Mouse (Mus musculus): ENCODE data around the gene Parg. TPM values are rescaled to one million over a fixed set of nuclear protein-coding genes. Genes with fewer than 3 reads are reported as not detected.

The Parg gene
- polyA plus RNA-seq (2015; fragmentation: Nextera tagmentation; extraction: Ambion mirVana), result 11.6 and 11.8 TPM in 2 replicates

DNA sequence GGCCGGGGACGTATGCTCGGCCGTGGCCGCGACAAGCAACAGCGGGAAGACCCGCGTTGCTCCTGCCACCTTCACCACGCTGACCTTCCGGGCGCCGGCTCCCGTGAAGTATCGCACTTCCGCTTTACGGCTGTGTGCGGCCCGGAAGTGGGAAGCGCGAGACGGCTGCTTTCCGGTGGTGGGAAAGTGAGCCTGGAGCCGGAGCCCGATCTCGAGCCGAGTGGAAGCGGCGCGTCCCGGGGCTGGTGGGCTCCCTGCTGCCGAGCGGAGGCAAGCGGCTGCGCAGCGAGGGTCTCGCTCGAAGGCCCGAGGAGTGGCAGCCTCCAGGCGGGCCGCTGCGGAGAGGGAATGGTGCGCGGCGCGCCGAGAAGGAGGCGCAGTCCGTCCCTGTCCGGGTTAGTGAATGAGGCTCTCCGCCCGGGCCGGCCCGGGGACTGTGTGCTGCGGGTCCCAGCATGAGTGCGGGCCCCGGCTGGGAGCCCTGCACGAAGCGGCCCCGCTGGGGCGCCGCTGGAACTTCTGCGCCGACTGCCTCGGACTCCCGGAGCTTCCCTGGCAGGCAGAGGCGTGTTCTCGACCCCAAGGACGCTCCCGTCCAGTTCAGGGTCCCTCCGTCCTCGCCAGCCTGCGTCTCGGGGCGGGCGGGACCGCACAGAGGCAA, at the start of gene Parg, which contains the start of gene Timm23:
Parg (plus strand) TSS at position 159 of the 661 bp plus-strand sequence.
Timm23 (minus strand) TSS at position 108 of the 661 bp plus-strand sequence.
- H3K4me3 ChIP-seq (ENCODE audit: low read depth, low read length), result peak within 1 kb of the TSS; percentile 100
- peaks cover 20% of the 10 kb centered on the region for H3K4me1 ChIP-seq (ENCODE audit: control insufficient read depth, low read depth, low read length)
- H3K9me3 ChIP-seq (replicated peaks; ENCODE audit: control insufficient read depth, low read length), result no peaks in the 10 kb centered on the region; the same call in 1 of the 2 replicates
- peak within 1 kb of the TSS; percentile 92 for H3K4me2 ChIP-seq (ENCODE audit: low read depth, low read length)
- peak within 1 kb of the TSS; percentile 100 for H3K9ac ChIP-seq (ENCODE audit: low read depth, low read length)
- H3K27me3 ChIP-seq (ENCODE audit: control insufficient read depth, insufficient read depth, low read depth, low read length), result no peaks in the 10 kb centered on the region
- H3K36me3 ChIP-seq (ENCODE audit: control insufficient read depth, insufficient read depth), result peaks cover 18% of the 10 kb centered on the region
- H3K27ac ChIP-seq (ENCODE audit: low read length), result peak within 1 kb of the TSS; percentile 84
- under 1% methylated on average over 69 of the region's 77 CpGs for WGBS (ENCODE audit: insufficient replicate concordance)
- peak; percentile 95 for ATAC-seq (ENCODE audit: low read depth)

DNA sequence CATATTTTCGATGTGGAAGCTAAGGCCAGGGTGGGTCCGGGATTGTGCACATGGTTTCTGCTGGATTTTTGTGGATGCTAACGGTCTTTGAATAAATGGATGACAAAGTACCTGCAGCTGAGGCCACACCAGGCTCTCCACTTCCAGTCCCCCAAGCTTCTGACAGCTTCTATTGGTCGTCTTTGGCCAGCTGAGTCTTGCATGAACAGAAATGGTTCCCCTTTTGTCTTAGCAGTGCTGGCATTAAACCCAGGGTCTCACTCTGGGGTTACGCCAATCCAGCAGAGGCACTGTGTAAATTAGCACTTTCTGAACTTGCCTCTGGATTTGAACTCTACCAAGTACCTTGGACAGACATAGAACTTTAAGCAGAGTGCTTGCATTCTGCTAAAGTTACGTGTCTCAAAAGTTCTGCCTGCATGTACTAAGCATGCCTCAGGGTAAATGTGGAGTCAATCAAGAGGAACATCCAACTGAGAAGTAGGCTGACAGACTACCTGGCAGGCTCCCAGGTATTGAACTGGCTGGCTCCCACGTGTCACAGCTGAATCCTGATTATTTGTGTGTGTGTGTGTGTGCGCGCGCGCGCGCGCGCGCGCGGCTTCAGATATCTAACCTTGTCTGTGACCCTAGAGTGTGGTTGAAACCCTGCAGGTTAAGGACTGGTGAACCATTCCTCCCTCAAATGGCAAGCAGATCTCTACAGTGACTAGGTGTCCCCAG, 49.3 kb upstream of the Parg start:
- Histone ChIP-seq H3K4me1 (ENCODE audit: control insufficient read depth, low read depth, low read length) (no peaks in the 10 kb centered on the region), H3K4me3 (ENCODE audit: low read depth, low read length) (no peak overlapping the region), H3K36me3 (ENCODE audit: control insufficient read depth, insufficient read depth) (no peaks in the 10 kb centered on the region), H3K9ac (ENCODE audit: low read depth, low read length) (no peak overlapping the region), H3K9me3 (replicated peaks; ENCODE audit: control insufficient read depth, low read length) (no peaks in the 10 kb centered on the region), H3K4me2 (ENCODE audit: low read depth, low read length) (no peak overlapping the region), H3K27ac (ENCODE audit: low read length) (no peak overlapping the region), H3K27me3 (ENCODE audit: control insufficient read depth, insufficient read depth, low read depth, low read length) (no peaks in the 10 kb centered on the region)
- whole genome bisulfite sequencing (ENCODE audit: insufficient replicate concordance), result 83% methylated on average over 18 of the region's 18 CpGs
- no peak for ATAC-seq (ENCODE audit: low read depth)

DNA sequence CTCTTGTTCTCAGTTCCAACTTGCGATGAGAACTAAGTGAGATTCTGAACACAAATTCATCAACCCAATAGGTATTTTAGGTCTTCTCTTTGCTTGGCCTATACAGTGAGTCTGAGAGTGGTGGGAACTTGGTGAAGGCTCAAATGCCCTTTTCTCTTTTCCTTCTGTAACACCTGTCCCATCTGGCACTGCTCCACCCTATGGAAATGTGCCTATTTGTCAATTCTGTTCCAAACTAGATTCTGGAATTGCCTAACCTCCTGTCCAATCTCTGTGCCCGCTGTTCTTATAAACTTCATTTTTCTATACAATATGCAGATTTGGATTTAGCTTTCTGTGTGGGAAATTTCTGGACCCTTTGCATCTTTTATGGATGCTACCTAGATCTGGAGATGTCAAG, 48.6 kb upstream of the Parg start:
- Histone ChIP-seq H3K27me3 (ENCODE audit: control insufficient read depth, insufficient read depth, low read depth, low read length) (no peaks in the 10 kb centered on the region), H3K9me3 (replicated peaks; ENCODE audit: control insufficient read depth, low read length) (no peaks in the 10 kb centered on the region), H3K4me1 (ENCODE audit: control insufficient read depth, low read depth, low read length) (no peaks in the 10 kb centered on the region), H3K36me3 (ENCODE audit: control insufficient read depth, insufficient read depth) (no peaks in the 10 kb centered on the region), H3K4me3 (ENCODE audit: low read depth, low read length) (no peak overlapping the region), H3K27ac (ENCODE audit: low read length) (no peak overlapping the region), H3K4me2 (ENCODE audit: low read depth, low read length) (no peak overlapping the region), H3K9ac (ENCODE audit: low read depth, low read length) (no peak overlapping the region)
- 81% methylated on average over 2 of the region's 2 CpGs for WGBS (ENCODE audit: insufficient replicate concordance)
- ATAC-seq (ENCODE audit: low read depth), result no peak

DNA sequence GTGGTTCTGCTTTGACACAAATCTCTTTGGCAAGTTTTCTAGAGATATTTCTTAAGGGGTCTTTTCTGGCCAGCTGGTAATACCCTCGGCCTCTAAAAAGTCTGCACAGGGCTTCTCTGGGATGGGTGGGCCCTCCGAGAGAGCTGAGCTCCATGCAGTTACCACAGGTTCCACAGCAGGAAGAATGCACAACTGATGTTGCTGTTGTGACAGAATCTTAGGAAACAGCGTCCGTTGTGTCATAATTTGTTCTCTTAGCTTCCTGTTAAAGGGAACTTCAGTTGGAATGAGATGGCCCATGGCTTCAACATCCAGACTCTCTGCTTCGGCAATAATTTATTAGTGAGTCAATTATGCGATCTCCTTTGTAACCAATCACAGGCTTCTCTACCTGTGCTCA, 47.0 kb upstream of the Parg start:
- Histone ChIP-seq H3K9ac (ENCODE audit: low read depth, low read length) (no peak overlapping the region), H3K27ac (ENCODE audit: low read length) (no peak overlapping the region), H3K9me3 (replicated peaks; ENCODE audit: control insufficient read depth, low read length) (no peaks in the 10 kb centered on the region), H3K36me3 (ENCODE audit: control insufficient read depth, insufficient read depth) (no peaks in the 10 kb centered on the region), H3K4me1 (ENCODE audit: control insufficient read depth, low read depth, low read length) (peaks cover 7% of the 10 kb centered on the region), H3K4me3 (ENCODE audit: low read depth, low read length) (no peak overlapping the region), H3K27me3 (ENCODE audit: control insufficient read depth, insufficient read depth, low read depth, low read length) (no peaks in the 10 kb centered on the region), H3K4me2 (ENCODE audit: low read depth, low read length) (no peak overlapping the region)
- WGBS (ENCODE audit: insufficient replicate concordance), result 73% methylated on average over 6 of the region's 6 CpGs
- no peak for ATAC-seq (ENCODE audit: low read depth)

DNA sequence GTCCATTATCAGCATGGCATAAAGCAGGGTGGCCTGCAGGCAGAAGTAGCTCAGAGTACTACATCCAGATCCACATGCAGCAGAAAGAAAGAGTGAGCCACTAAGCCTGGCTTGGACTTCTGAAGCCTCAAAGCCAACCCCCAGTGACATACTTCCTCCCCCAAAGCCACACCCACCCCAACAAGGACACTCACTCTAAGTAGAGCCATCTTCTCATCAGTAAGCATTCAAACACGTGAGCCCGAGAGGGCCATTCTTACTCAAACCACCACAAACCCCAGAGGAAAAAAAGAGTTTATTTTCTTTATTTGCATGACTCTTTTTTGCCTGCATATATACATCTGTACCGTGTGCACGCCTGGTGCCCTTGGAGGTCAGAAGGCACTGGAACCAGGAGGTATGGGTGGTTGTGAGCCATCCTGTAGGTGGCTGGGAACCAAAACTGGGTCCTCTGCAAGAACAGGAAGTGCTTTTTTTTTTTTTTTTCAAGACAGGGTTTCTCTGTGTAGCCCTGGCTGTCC, 42.5 kb upstream of the Parg start:
- no peaks in the 10 kb centered on the region for H3K9me3 ChIP-seq (replicated peaks; ENCODE audit: control insufficient read depth, low read length)
- H3K36me3 ChIP-seq (ENCODE audit: control insufficient read depth, insufficient read depth), result peaks cover 4% of the 10 kb centered on the region; the same call in 1 of the 2 replicates
- no peaks in the 10 kb centered on the region for H3K27me3 ChIP-seq (ENCODE audit: control insufficient read depth, insufficient read depth, low read depth, low read length)
- H3K4me3 ChIP-seq (ENCODE audit: low read depth, low read length), result peak overlapping the region; percentile 94
- WGBS (ENCODE audit: insufficient replicate concordance), result 24% methylated on average over 4 of the region's 4 CpGs
- H3K27ac ChIP-seq (ENCODE audit: low read length), result peak overlapping the region; percentile 97
- H3K4me2 ChIP-seq (ENCODE audit: low read depth, low read length), result peak overlapping the region; percentile 69
- peaks cover 41% of the 10 kb centered on the region for H3K4me1 ChIP-seq (ENCODE audit: control insufficient read depth, low read depth, low read length)
- ATAC-seq (ENCODE audit: low read depth), result no peak
- peak overlapping the region; percentile 45; the same call in 1 of the 2 replicates for H3K9ac ChIP-seq (ENCODE audit: low read depth, low read length)

DNA sequence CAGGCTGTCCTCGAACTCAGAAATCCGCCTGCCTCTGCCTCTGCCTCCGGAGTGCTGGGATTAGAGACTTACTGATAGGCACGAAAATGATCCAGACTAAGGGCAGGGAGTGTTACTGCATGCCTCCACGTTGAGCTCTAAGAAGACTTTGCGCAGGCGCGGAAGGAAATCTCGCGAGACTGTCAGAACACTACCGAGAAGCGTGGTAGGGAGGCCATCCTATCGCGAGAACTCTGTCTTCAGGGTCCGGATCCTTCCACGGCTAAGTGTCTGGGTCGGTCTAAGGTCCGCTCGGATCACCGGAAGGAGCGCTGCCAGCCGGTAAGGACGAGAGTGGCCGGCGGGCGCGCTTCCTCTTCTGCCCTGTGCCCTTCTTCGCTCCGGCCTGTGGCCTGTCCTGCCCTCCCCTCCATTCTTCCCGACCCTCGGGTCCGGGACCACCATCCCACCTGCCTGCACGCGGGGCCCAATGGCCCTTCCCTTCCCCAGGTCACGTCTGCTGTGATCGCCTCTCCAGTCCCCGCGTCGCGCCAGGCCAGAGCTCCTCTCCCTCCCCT, 42.0 kb upstream of the Parg start, which contains the start of gene Ncoa4:
Ncoa4 (plus strand) TSS at position 176 of the 557 bp plus-strand sequence.
- peak; percentile 94 for ATAC-seq (ENCODE audit: low read depth)
- Histone ChIP-seq H3K27ac (ENCODE audit: low read length) (peak within 1 kb of the TSS; percentile 97), H3K9ac (ENCODE audit: low read depth, low read length) (peak within 1 kb of the TSS; percentile 98), H3K36me3 (ENCODE audit: control insufficient read depth, insufficient read depth) (peaks cover 4% of the 10 kb centered on the region; the same call in 1 of the 2 replicates), H3K4me1 (ENCODE audit: control insufficient read depth, low read depth, low read length) (peaks cover 47% of the 10 kb centered on the region), H3K4me3 (ENCODE audit: low read depth, low read length) (peak within 1 kb of the TSS; percentile 94), H3K4me2 (ENCODE audit: low read depth, low read length) (peak within 1 kb of the TSS; percentile 92), H3K9me3 (replicated peaks; ENCODE audit: control insufficient read depth, low read length) (no peaks in the 10 kb centered on the region), H3K27me3 (ENCODE audit: control insufficient read depth, insufficient read depth, low read depth, low read length) (no peaks in the 10 kb centered on the region)
- under 1% methylated on average over 40 of the region's 40 CpGs for WGBS (ENCODE audit: insufficient replicate concordance)

DNA sequence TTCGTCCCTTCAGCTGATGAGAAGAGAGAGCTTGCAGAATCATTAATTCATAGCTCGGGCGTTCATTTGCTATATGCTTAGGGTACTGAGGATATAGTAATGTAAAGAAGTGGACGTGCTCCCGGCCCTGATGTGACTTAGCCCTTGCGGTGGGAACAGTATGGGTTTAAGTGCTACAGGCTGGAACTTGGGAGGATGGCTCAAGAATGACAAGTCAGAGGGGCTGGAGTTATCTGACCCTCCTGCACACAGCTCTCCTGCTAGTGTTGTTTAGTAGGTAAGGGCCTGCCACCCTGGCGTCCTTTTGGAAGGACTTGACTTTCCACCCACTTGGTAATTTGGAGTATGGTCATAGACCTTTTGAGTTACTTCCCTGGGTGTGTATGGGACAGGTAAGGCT, 41.2 kb upstream of the Parg start:
- H3K4me1 ChIP-seq (ENCODE audit: control insufficient read depth, low read depth, low read length), result peaks cover 54% of the 10 kb centered on the region

DNA sequence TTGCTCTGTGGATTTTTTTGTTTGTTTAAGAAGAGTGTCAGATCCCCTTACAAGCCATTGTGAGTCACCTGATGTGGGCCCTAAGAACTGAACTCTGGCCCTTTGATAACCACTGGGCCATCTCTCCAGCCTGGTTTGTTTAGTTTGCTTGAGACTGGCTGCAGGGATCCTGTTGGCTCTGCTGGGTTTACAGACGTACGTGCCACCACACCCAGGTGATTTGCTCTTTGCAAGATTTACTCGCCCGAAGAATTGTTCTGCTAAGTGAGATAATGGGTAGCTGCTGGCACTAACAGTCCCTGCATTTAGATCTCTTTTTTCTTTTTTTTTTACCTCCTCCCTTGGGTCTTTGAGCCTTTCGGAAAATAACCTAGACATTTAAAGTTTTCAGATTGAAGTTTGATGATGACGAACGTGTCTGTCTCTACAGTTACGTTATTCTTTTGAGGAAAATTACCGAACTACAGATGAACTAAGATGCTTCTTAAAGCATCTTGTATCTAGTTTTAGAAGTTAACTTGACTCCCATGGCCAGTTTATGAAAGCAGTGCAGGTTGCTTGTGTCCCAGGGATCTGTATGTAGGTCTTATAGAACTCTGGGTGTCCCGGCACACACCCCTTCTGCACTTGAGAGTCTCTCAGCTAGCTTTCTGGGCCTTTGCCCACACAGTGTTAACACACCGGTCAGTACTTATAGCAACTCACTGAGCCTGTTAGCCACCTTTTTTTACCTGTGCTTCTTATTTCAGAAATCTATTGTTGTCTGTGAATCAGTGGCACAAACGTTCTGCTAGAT, 40.5 kb upstream of the Parg start:
- peak; percentile 13 for ATAC-seq (ENCODE audit: low read depth)
- Histone ChIP-seq H3K4me3 (ENCODE audit: low read depth, low read length) (peak overlapping the region; percentile 94), H3K4me1 (ENCODE audit: control insufficient read depth, low read depth, low read length) (peaks cover 54% of the 10 kb centered on the region), H3K4me2 (ENCODE audit: low read depth, low read length) (peak overlapping the region; percentile 92), H3K27ac (ENCODE audit: low read length) (peak overlapping the region; percentile 97), H3K9ac (ENCODE audit: low read depth, low read length) (peak overlapping the region; percentile 98), H3K27me3 (ENCODE audit: control insufficient read depth, insufficient read depth, low read depth, low read length) (no peaks in the 10 kb centered on the region), H3K36me3 (ENCODE audit: control insufficient read depth, insufficient read depth) (peaks cover 4% of the 10 kb centered on the region; the same call in 1 of the 2 replicates), H3K9me3 (replicated peaks; ENCODE audit: control insufficient read depth, low read length) (no peaks in the 10 kb centered on the region)
- 48% methylated on average over 12 of the region's 12 CpGs for WGBS (ENCODE audit: insufficient replicate concordance)

More for the DNA sequence above, 41.2 kb upstream of the Parg start:
- Histone ChIP-seq H3K27ac (ENCODE audit: low read length) (peak overlapping the region; percentile 97), H3K4me2 (ENCODE audit: low read depth, low read length) (peak overlapping the region; percentile 92), H3K27me3 (ENCODE audit: control insufficient read depth, insufficient read depth, low read depth, low read length) (no peaks in the 10 kb centered on the region), H3K9me3 (replicated peaks; ENCODE audit: control insufficient read depth, low read length) (no peaks in the 10 kb centered on the region), H3K4me3 (ENCODE audit: low read depth, low read length) (peak overlapping the region; percentile 94), H3K9ac (ENCODE audit: low read depth, low read length) (peak overlapping the region; percentile 98), H3K36me3 (ENCODE audit: control insufficient read depth, insufficient read depth) (peaks cover 4% of the 10 kb centered on the region; the same call in 1 of the 2 replicates)
- ATAC-seq (ENCODE audit: low read depth), result no peak
- 9% methylated on average over 7 of the region's 7 CpGs for WGBS (ENCODE audit: insufficient replicate concordance)
